Mouse (Mus musculus): ENCODE measurements around the gene Negr1. TPM values are rescaled to one million over a fixed set of nuclear protein-coding genes. Genes with fewer than 3 reads are reported as not detected.
A peak's percentile ranks its signal among the peaks of the same experiment; 100 is the strongest.

The Negr1 gene
- polyA plus RNA-seq, 1 experiment, result 1.7 TPM

GRCm38 (mm10) chr3:156896552-156896951, 335.0 kb downstream of the Negr1 start:
- TF ChIP-seq POLR2A (IDR thresholded peaks at IDR 0.05; ENCODE audit: low read depth, low read length) (no peak), CTCF (conservative IDR thresholded peaks at IDR 0.05; ENCODE audit: insufficient read depth, insufficient read length, low read depth, low read length) (no peak)
- Histone ChIP-seq H3K4me1 (ENCODE audit: control insufficient read depth, insufficient read depth, low read length) (no peaks in the 10 kb centered on the region), H3K36me3 (ENCODE audit: control insufficient read depth, insufficient read depth, low read length) (no peaks in the 10 kb centered on the region), H3K4me3 (ENCODE audit: insufficient read depth, low read depth, low read length) (no peak overlapping the region), H3K27ac (ENCODE audit: insufficient read depth, low read depth, low read length) (no peak overlapping the region), H3K27me3 (replicated peaks; ENCODE audit: control insufficient read depth, insufficient read depth, low read length) (no peaks in the 10 kb centered on the region)
- 62% methylated on average over 1 of the region's 1 CpGs for WGBS
- no peak for DNase-seq

DNA sequence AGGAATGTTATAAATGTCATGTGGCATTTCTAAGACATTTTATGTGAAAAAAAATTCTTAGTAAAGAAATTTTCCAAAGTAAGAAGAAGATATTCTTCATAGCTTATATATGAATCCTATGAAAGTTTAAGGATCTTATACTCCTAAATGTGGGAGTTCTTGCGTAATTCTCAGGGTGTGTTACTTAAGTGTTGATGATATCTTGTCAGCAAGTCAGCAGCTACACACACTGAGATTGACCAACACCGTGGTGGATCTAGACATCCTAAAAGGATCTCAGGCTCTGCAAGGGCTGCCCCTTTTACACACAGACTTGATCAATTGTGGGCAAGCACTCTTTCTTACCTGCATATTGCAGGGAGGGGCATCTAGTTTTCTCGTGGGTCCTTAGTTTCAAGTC, 339.5 kb downstream of the Negr1 start:
- DNase-seq, result no peak
- no peak overlapping the region for H3K4me3 ChIP-seq (ENCODE audit: insufficient read depth, low read depth, low read length)
- no peaks in the 10 kb centered on the region for H3K36me3 ChIP-seq (ENCODE audit: control insufficient read depth, insufficient read depth, low read length)
- H3K27me3 ChIP-seq (replicated peaks; ENCODE audit: control insufficient read depth, insufficient read depth, low read length), result no peaks in the 10 kb centered on the region
- H3K27ac ChIP-seq (ENCODE audit: insufficient read depth, low read depth, low read length), result no peak overlapping the region
- WGBS, result 94% methylated on average over 3 of the region's 3 CpGs
- no peaks in the 10 kb centered on the region for H3K4me1 ChIP-seq (ENCODE audit: control insufficient read depth, insufficient read depth, low read length)
- TF ChIP-seq CTCF (conservative IDR thresholded peaks at IDR 0.05; ENCODE audit: insufficient read depth, insufficient read length, low read depth, low read length), result no peak
- no peak for TF ChIP-seq POLR2A (IDR thresholded peaks at IDR 0.05; ENCODE audit: low read depth, low read length)

GRCm38 (mm10) chr3:156903925-156904576, 342.5 kb downstream of the Negr1 start:
- 82% methylated on average over 9 of the region's 9 CpGs for WGBS
- DNase-seq, result no peak
- Histone ChIP-seq H3K27me3 (replicated peaks; ENCODE audit: control insufficient read depth, insufficient read depth, low read length) (no peaks in the 10 kb centered on the region), H3K4me1 (ENCODE audit: control insufficient read depth, insufficient read depth, low read length) (no peaks in the 10 kb centered on the region), H3K27ac (ENCODE audit: insufficient read depth, low read depth, low read length) (no peak overlapping the region), H3K36me3 (ENCODE audit: control insufficient read depth, insufficient read depth, low read length) (no peaks in the 10 kb centered on the region), H3K4me3 (ENCODE audit: insufficient read depth, low read depth, low read length) (no peak overlapping the region)
- TF ChIP-seq POLR2A (IDR thresholded peaks at IDR 0.05; ENCODE audit: low read depth, low read length) (no peak), CTCF (conservative IDR thresholded peaks at IDR 0.05; ENCODE audit: insufficient read depth, insufficient read length, low read depth, low read length) (no peak)

- WGBS, result 51% methylated on average over 3 of the region's 3 CpGs
- no peaks in the 10 kb centered on the region for H3K36me3 ChIP-seq (ENCODE audit: control insufficient read depth, insufficient read depth, low read length)
These were observed 351.2 kb downstream of the Negr1 start for GRCm38 (mm10) chr3:156912816-156913215.

GRCm38 (mm10) chr3:156921369-156921768, 359.8 kb downstream of the Negr1 start:
- H3K27me3 ChIP-seq (replicated peaks; ENCODE audit: control insufficient read depth, insufficient read depth, low read length), result no peaks in the 10 kb centered on the region
- no peak for TF ChIP-seq CTCF (conservative IDR thresholded peaks at IDR 0.05; ENCODE audit: insufficient read depth, insufficient read length, low read depth, low read length)
- TF ChIP-seq POLR2A (IDR thresholded peaks at IDR 0.05; ENCODE audit: low read depth, low read length), result no peak
- DNase-seq, result no peak
- H3K4me3 ChIP-seq (ENCODE audit: insufficient read depth, low read depth, low read length), result no peak overlapping the region
- no peak overlapping the region for H3K27ac ChIP-seq (ENCODE audit: insufficient read depth, low read depth, low read length)
- H3K36me3 ChIP-seq (ENCODE audit: control insufficient read depth, insufficient read depth, low read length), result no peaks in the 10 kb centered on the region
- no peaks in the 10 kb centered on the region for H3K4me1 ChIP-seq (ENCODE audit: control insufficient read depth, insufficient read depth, low read length)

More at GRCm38 (mm10) chr3:156912816-156913215, 351.2 kb downstream of the Negr1 start:
- no peak for TF ChIP-seq POLR2A (IDR thresholded peaks at IDR 0.05; ENCODE audit: low read depth, low read length)
- no peak for TF ChIP-seq CTCF (conservative IDR thresholded peaks at IDR 0.05; ENCODE audit: insufficient read depth, insufficient read length, low read depth, low read length)
- peak; percentile 62 for DNase-seq
- Histone ChIP-seq H3K27me3 (replicated peaks; ENCODE audit: control insufficient read depth, insufficient read depth, low read length) (no peaks in the 10 kb centered on the region), H3K4me1 (ENCODE audit: control insufficient read depth, insufficient read depth, low read length) (no peaks in the 10 kb centered on the region), H3K4me3 (ENCODE audit: insufficient read depth, low read depth, low read length) (no peak overlapping the region), H3K27ac (ENCODE audit: insufficient read depth, low read depth, low read length) (no peak overlapping the region)

- no peaks in the 10 kb centered on the region for H3K36me3 ChIP-seq (ENCODE audit: control insufficient read depth, insufficient read depth, low read length)
- TF ChIP-seq POLR2A (IDR thresholded peaks at IDR 0.05; ENCODE audit: low read depth, low read length), result no peak
- no peak for TF ChIP-seq CTCF (conservative IDR thresholded peaks at IDR 0.05; ENCODE audit: insufficient read depth, insufficient read length, low read depth, low read length)
- H3K4me1 ChIP-seq (ENCODE audit: control insufficient read depth, insufficient read depth, low read length), result no peaks in the 10 kb centered on the region
- no peaks in the 10 kb centered on the region for H3K27me3 ChIP-seq (replicated peaks; ENCODE audit: control insufficient read depth, insufficient read depth, low read length)
- WGBS, result 84% methylated on average over 1 of the region's 1 CpGs
- no peak overlapping the region for H3K4me3 ChIP-seq (ENCODE audit: insufficient read depth, low read depth, low read length)
- DNase-seq, result no peak
- H3K27ac ChIP-seq (ENCODE audit: insufficient read depth, low read depth, low read length), result no peak overlapping the region
These were observed 361.6 kb downstream of the Negr1 start for GRCm38 (mm10) chr3:156923159-156923558.

DNA sequence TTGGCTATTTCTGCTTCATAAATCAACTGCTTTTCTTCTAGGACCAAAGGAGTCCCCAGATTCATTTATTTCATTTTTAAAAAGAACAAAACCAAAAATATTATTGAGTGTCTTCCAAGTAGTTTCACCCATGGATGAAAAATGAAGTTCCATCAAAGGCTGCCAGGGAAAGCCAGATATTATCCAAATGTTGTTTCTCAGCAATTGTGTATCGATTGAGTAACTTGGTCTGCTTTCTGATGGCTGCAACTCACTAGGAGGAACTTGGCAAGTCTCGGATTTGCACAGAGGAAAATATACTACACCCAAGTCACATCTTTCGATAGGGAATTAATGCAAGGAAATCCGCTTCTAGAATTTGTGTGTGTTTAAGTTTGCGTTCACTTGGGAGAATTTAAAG, 363.5 kb downstream of the Negr1 start:
- H3K4me1 ChIP-seq (ENCODE audit: control insufficient read depth, insufficient read depth, low read length), result no peaks in the 10 kb centered on the region
- H3K27me3 ChIP-seq (replicated peaks; ENCODE audit: control insufficient read depth, insufficient read depth, low read length), result no peaks in the 10 kb centered on the region
- H3K27ac ChIP-seq (ENCODE audit: insufficient read depth, low read depth, low read length), result no peak overlapping the region
- H3K36me3 ChIP-seq (ENCODE audit: control insufficient read depth, insufficient read depth, low read length), result no peaks in the 10 kb centered on the region
- TF ChIP-seq POLR2A (IDR thresholded peaks at IDR 0.05; ENCODE audit: low read depth, low read length), result no peak
- TF ChIP-seq CTCF (conservative IDR thresholded peaks at IDR 0.05; ENCODE audit: insufficient read depth, insufficient read length, low read depth, low read length), result no peak
- DNase-seq, result no peak
- no peak overlapping the region for H3K4me3 ChIP-seq (ENCODE audit: insufficient read depth, low read depth, low read length)
- WGBS, result 87% methylated on average over 5 of the region's 5 CpGs

Measured in kidney, adult 2 months (tissue).